In genomic region chr5:107961438-107962251, GRCm38 (mm10) we compare ENCODE assay signal across 7 mouse cellular contexts. TPM values are rescaled to one million over a fixed set of nuclear protein-coding genes. Genes with fewer than 3 reads are reported as not detected.
A peak's percentile ranks its signal among the peaks of the same experiment; 100 is the strongest.
DNase-seq lines count a peak whose midpoint lies in the region; ATAC-seq and TF ChIP-seq lines count a peak whose summit lies in the region.

No protein-coding gene starts in this region.

- DNase-seq in neural tube, embryonic 10.5 days (ENCODE audit: extremely low spot score, low spot score), result no peak
- peak; percentile 71 for DNase-seq in brain, embryonic 14.5 days (ENCODE audit: low read depth)
- peak; percentile 82 for DNase-seq in gastrocnemius, adult 2 months
- DNase-seq in kidney, adult 9 months, result peak; percentile 52
- DNase-seq in liver, postnatal 0 days, result peak; percentile 25

- 0 out of 2 replicates have a peak overlapping the region, but pooled peaks have one; percentile 18 for H3K27ac ChIP-seq in neural tube, embryonic 13.5 days (replicated peaks)
- H3K27ac ChIP-seq in gastrocnemius, adult 2 months, result peak overlapping the region; percentile 88
- peak overlapping the region; percentile 90 for H3K27ac ChIP-seq in liver, postnatal 0 days (ENCODE audit: low read depth)
- no peak overlapping the region for H3K27ac ChIP-seq in stomach, embryonic 14.5 days (ENCODE audit: low read length)

- H3K36me3 ChIP-seq in neural tube, embryonic 13.5 days, result no peaks in the 10 kb centered on the region
- H3K36me3 ChIP-seq in liver, postnatal 0 days (replicated peaks; ENCODE audit: insufficient read depth, low read length), result no peaks in the 10 kb centered on the region
- no peaks in the 10 kb centered on the region for H3K36me3 ChIP-seq in stomach, embryonic 14.5 days (ENCODE audit: control insufficient read depth, insufficient read depth, low read length)

- 73% methylated on average over 16 of the region's 16 CpGs for WGBS in neural tube, embryonic 13.5 days
- WGBS in liver, postnatal 0 days (ENCODE audit: insufficient replicate concordance), result 37% methylated on average over 16 of the region's 16 CpGs
- 42% methylated on average over 16 of the region's 16 CpGs for WGBS in stomach, embryonic 14.5 days

- TF ChIP-seq EP300 in liver, postnatal 0 days (IDR thresholded peaks at IDR 0.05; ENCODE audit: low read depth), result no peak

- no peak overlapping the region for H3K4me2 ChIP-seq in neural tube, embryonic 13.5 days
- H3K4me2 ChIP-seq in liver, postnatal 0 days (ENCODE audit: low read depth, low read length), result peak overlapping the region; percentile 81
- peak overlapping the region; percentile 28; the same call in 1 of the 2 replicates for H3K4me2 ChIP-seq in stomach, embryonic 14.5 days (replicated peaks; ENCODE audit: low read depth, low read length)

- no peak for ATAC-seq in neural tube, embryonic 13.5 days (ENCODE audit: low read depth)
- ATAC-seq in liver, postnatal 0 days, result peak; percentile 30
- no peak for ATAC-seq in stomach, embryonic 14.5 days (ENCODE audit: insufficient number of reproducible peaks, insufficient read depth, low FRiP score, low read depth)

- H3K9me3 ChIP-seq in neural tube, embryonic 13.5 days, result no peaks in the 10 kb centered on the region
- no peaks in the 10 kb centered on the region for H3K9me3 ChIP-seq in liver, postnatal 0 days (ENCODE audit: low read length)
- H3K9me3 ChIP-seq in stomach, embryonic 14.5 days (ENCODE audit: control insufficient read depth, low read depth, low read length), result no peaks in the 10 kb centered on the region

- TF ChIP-seq POLR2A in brain, embryonic 14.5 days (IDR thresholded peaks at IDR 0.05; ENCODE audit: borderline replicate concordance, extremely low read depth, insufficient read depth, insufficient read length, poor library complexity, severe bottlenecking), result no peak

- intact Hi-C loops in gastrocnemius, adult 2 months (cut with DNase I), result loop anchor here (2.0 kb wide), 1 partner anchor 19 kb away; no protein-coding TSS in a partner anchor

- H3K9ac ChIP-seq in neural tube, embryonic 13.5 days, result no peak overlapping the region
- peak overlapping the region; percentile 59 for H3K9ac ChIP-seq in liver, postnatal 0 days (replicated peaks)
- no peak overlapping the region for H3K9ac ChIP-seq in stomach, embryonic 14.5 days (replicated peaks; ENCODE audit: low read depth, low read length)

- H3K4me3 ChIP-seq in neural tube, embryonic 13.5 days, result no peak overlapping the region
- peak overlapping the region; percentile 62 for H3K4me3 ChIP-seq in gastrocnemius, adult 2 months
- peak overlapping the region; percentile 47 for H3K4me3 ChIP-seq in liver, postnatal 0 days (ENCODE audit: low read depth, low read length)
- no peak overlapping the region; the same call in 1 of the 2 replicates for H3K4me3 ChIP-seq in stomach, embryonic 14.5 days (ENCODE audit: low read depth, low read length)

- TF ChIP-seq CTCF in brain, embryonic 14.5 days (IDR thresholded peaks at IDR 0.05; ENCODE audit: borderline replicate concordance, extremely low read depth, insufficient read depth, insufficient read length), result no peak
- TF ChIP-seq CTCF in gastrocnemius, adult 2 months (IDR thresholded peaks at IDR 0.05), result no peak
- TF ChIP-seq CTCF in liver, postnatal 0 days (IDR thresholded peaks at IDR 0.05; ENCODE audit: low read depth), result no peak

- H3K4me1 ChIP-seq in neural tube, embryonic 13.5 days (replicated peaks), result peaks cover 16% of the 10 kb centered on the region
- peaks cover 45% of the 10 kb centered on the region for H3K4me1 ChIP-seq in liver, postnatal 0 days (ENCODE audit: insufficient read depth)
- H3K4me1 ChIP-seq in stomach, embryonic 14.5 days (ENCODE audit: control insufficient read depth, insufficient read depth, low read length), result peaks cover 19% of the 10 kb centered on the region

- no peaks in the 10 kb centered on the region for H3K27me3 ChIP-seq in neural tube, embryonic 13.5 days
- no peaks in the 10 kb centered on the region for H3K27me3 ChIP-seq in liver, postnatal 0 days (ENCODE audit: insufficient read depth, low read length)
- H3K27me3 ChIP-seq in stomach, embryonic 14.5 days (ENCODE audit: control insufficient read depth, insufficient read depth, low read length), result no peaks in the 10 kb centered on the region

RNA-seq across cellular contexts. Expression of gene Fam69a, which starts 25.2 kb away (rescaled TPM):
- polyA plus RNA-seq in neural tube, embryonic 13.5 days (2015; fragmentation: Nextera tagmentation; extraction: Ambion mirVana), result 46.2 and 51.2 TPM in 2 replicates
- 12.9 and 18.9 TPM in 2 replicates for polyA plus RNA-seq in brain, embryonic 14.5 days (2012; rRNA removed)
- total RNA-seq in gastrocnemius, adult 2 months (2021), result 10 to 100 TPM; 19.8 to 26.1 TPM
- polyA plus RNA-seq in liver, postnatal 0 days (2015; fragmentation: Nextera tagmentation; extraction: Ambion mirVana), result 8.3 and 9.0 TPM in 2 replicates
- polyA plus RNA-seq in stomach, embryonic 14.5 days (2014; fragmentation: Nextera tagmentation; extraction: Ambion mirVana), result 29.1 and 31.9 TPM in 2 replicates

Comparison
In these comparisons a context has a peak if more than half of its experiments do, and no peak if none do; other contexts are left out.
1. H3K4me3 ChIP-seq: peak in gastrocnemius, adult 2 months (single experiment) and liver, postnatal 0 days (single experiment); none in neural tube, embryonic 13.5 days (single experiment) and stomach, embryonic 14.5 days (single experiment).